Mouse (Mus musculus) CD4-positive, CD25-positive, alpha-beta regulatory T cell, adult 4 months (primary cell): ENCODE results near the gene E2f1. TPM values are rescaled to one million over a fixed set of nuclear protein-coding genes. Genes with fewer than 3 reads are reported as not detected.

Experiments used
- ATAC-seq: one replicate; pipeline ENCODE4 v1.8.0; 2017
- polyA plus RNA-seq, 2 experiments: library from polyadenylated mRNA; unstranded; fragments of 100-300 nt; shearing (Covaris generic); gene quantifications; one replicate each; pipeline ENCODE4 v1.2.1; 2017

The E2f1 gene
- polyA plus RNA-seq, 2 experiments from 2014 or later: 0.42 to 1.5 TPM

GRCm38 (mm10) chr2:154549886-154550189, 19.9 kb downstream of the E2f1 start:
- no peak for ATAC-seq

GRCm38 (mm10) chr2:154549127-154549885, 20.4 kb downstream of the E2f1 start:
- no peak for ATAC-seq

- no peak for ATAC-seq
These were observed 21.0 kb downstream of the E2f1 start for GRCm38 (mm10) chr2:154548688-154549087.

DNA sequence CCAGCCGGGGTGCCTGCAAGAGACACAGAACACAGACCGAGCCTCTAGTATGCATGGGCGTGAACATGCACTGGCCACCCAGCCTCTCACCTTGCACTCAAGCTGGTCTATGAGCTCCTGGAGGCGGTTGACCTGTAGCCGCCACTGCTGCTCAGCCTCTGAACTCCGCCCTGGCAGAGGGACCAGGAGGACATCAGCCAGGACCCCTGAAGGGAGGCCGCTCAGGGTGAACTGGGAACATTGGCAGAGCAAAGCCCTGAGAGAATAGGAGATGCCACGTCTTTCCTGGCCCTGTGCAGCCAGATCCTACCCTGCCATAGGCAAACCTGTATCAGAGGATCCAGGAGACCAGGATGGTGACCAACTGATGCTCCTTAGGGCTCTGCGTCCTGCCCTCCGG, 23.0 kb downstream of the E2f1 start, which contains the start of gene 1700003F12Rik:
TSS of gene 1700003F12Rik (plus strand) at position 375 of the 400 bp plus-strand sequence.
- ATAC-seq: no peak

DNA sequence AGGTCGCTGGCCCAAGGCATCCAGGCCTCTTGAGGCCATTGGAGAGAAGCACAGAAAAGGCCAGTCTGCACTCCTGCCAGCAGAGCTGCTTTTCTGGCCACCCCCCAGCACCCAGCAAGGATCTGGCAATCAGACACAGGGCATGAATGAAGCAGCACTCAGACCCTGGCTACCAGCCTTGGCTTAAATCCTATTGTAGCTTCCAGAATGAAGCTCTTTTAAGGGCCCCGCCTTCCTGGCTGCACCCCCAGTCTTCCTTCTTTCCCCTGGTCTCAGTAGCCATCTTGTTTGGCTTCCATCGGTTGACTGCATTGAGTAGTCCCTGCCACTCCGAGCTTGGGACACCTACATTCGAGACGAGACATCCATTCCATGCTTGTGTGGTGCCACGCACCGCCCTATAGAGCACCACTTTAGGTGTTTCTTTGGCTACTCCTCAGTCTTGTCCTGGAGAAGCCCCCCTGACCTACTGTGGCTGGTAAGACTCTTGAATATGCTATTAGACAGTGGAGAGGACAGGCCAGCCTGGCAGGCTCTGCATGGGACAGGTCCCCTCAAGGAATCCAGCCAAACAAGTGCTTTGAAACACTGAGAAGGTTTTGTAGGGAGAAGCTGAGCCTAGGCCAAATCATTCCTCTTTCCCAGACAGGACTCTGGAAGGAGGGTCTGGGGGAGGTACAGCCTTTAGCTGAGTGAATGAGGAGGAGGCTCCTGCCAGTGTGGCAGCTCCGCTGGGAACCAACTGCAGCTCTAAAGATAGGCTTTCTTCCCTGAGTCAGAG, 25.9 kb downstream of the E2f1 start:
- no peak for ATAC-seq

DNA sequence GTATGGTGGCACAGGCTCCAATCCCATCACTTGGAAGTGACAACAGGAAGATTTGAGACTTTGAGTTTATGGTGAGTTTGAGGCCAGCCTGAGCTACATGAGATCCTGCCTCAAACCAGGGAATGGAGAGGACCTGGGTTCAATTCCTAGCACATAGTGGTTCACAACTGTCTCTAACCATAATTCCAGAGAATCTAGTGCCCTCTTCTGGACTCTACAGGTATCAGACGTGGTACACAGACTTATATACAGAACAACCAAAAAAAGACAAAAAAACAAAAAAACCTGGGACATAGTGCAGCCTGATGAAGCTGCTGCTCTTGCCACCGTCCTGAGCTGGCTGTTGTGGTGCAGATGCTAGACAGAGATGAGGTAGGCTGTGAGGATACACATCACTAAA, 28.1 kb downstream of the E2f1 start:
- ATAC-seq: no peak

GRCm38 (mm10) chr2:154539720-154540119, 30.0 kb downstream of the E2f1 start:
- no peak for ATAC-seq

GRCm38 (mm10) chr2:154538710-154539109, 31.0 kb downstream of the E2f1 start:
- ATAC-seq: no peak

DNA sequence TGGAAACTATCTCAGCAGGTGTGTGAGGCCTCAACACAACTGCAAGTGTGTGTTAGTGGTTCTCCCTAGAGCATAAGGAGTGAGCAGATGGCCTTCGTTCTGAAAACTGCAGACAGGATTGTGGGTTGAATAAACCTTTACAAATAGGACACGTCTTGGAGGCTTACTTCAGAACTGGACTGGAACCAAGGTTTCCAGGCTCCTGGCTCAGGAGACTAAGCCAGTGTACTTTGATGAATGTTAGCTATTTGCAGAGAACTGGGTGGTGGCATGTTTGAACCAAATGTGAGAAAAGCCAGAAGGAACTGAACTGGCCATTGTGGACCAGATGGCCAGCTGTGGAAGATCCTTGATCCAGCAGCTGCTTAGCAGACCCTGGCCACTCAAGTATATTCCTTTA, 31.4 kb downstream of the E2f1 start:
- no peak for ATAC-seq

- no peak for ATAC-seq
These were observed 34.9 kb downstream of the E2f1 start for GRCm38 (mm10) chr2:154534704-154535270.

DNA sequence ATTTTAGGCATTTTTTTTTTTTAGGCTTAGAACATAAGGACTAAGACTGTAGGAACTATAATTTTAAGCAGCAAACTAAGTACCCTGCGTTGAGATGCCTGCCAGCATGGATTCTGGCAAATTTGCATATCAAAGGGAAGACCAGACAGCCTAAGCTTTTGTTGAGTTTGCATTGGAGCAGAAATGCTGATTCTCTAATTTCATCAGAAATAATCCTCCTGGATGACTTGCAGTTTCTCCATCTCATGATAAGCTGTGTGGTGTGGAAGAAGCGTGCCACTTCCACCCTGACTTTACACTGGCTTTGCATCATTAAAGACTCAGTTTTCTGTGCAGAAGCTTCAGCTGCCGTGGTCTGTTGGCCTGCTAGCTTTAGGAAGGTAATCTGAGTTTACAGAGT, 36.8 kb downstream of the E2f1 start:
- ATAC-seq: no peak

GRCm38 (mm10) chr2:154526531-154526930, 43.2 kb downstream of the E2f1 start:
- ATAC-seq: no peak

GRCm38 (mm10) chr2:154525285-154525684, 44.4 kb downstream of the E2f1 start:
- ATAC-seq: no peak

- no peak for ATAC-seq
These were observed 47.4 kb downstream of the E2f1 start for GRCm38 (mm10) chr2:154522334-154522733.

DNA sequence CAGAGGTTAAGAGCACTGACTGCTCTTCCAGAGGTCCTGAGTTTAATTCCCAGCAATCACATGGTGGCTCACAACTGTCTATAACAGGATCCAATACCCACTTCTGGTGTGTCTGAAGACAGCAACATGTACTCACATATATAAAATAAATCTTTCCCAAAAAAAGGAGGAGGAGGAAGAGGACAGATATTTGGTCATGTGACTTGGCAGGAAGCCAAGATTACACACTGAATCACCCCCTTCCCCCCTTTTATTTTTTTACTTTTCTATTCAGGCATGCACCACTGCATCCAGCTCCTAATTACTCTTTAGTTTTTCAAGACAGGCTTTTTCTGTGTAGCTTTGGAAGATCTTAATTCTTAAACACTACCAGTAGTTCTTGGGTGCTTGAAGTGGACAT, 48.2 kb downstream of the E2f1 start:
- ATAC-seq: no peak

GRCm38 (mm10) chr2:154517424-154517823, 52.3 kb downstream of the E2f1 start:
- ATAC-seq: no peak

GRCm38 (mm10) chr2:154516944-154517343, 52.7 kb downstream of the E2f1 start:
- no peak for ATAC-seq

- ATAC-seq: no peak
These were observed 59.6 kb downstream of the E2f1 start for GRCm38 (mm10) chr2:154510141-154510540.

Other genes with a start within 250 kb of the E2f1 start
- 10 to 100 TPM; 24.4 to 38.9 TPM for gene Cdk5rap1, start 196.9 kb downstream of the E2f1 start, polyA plus RNA-seq
- gene Snta1, start 161.8 kb downstream of the E2f1 start, polyA plus RNA-seq: not detected
- 10 to 100 TPM; 22.9 to 33.0 TPM for gene Cbfa2t2, start 133.4 kb downstream of the E2f1 start, polyA plus RNA-seq
- not detected for gene 1700003F12Rik, start 22.8 kb downstream of the E2f1 start, polyA plus RNA-seq
- gene Actl10, start 18.1 kb downstream of the E2f1 start, polyA plus RNA-seq: not detected
- under 1 TPM; 0.30 to 0.47 TPM for gene Necab3, start 11.0 kb downstream of the E2f1 start, polyA plus RNA-seq
- 10 to 100 TPM; 15.4 to 20.9 TPM for gene Pxmp4, start 33.8 kb upstream of the E2f1 start, polyA plus RNA-seq
- gene Zfp341, start 43.4 kb upstream of the E2f1 start, polyA plus RNA-seq: under 1 TPM; 0.39 to 0.93 TPM
- not detected for gene 4930519P11Rik, start 43.5 kb upstream of the E2f1 start, polyA plus RNA-seq
- 1 to 10 TPM; 2.4 to 6.2 TPM for gene Chmp4b, start 81.8 kb upstream of the E2f1 start, polyA plus RNA-seq
- not detected for gene Gm14214, start 200.1 kb upstream of the E2f1 start, polyA plus RNA-seq
- gene Raly, start 221.2 kb upstream of the E2f1 start, polyA plus RNA-seq: 1 to 10 TPM; 8.0 to 8.6 TPM
- not detected for gene a, start 221.5 kb upstream of the E2f1 start, polyA plus RNA-seq